Mouse (Mus musculus) limb, embryonic 14.5 days (tissue): ENCODE measurements around the gene Hoxa6. TPM values are rescaled to one million over a fixed set of nuclear protein-coding genes. Genes with fewer than 3 reads are reported as not detected.

Experiments
- ATAC-seq: fragments of 200-750 bp; cut with Nextera tagmentation; 2 replicates; pipeline ENCODE4 v1.8.0; 2017; ENCODE audit warnings: low read depth, moderate number of reproducible peaks, moderate TSS enrichment; ENCODE audit not compliant: low FRiP score
- DNase-seq: peaks from one replicate; pipeline ENCODE4 v3.0.0-alpha.2; 2015; ENCODE audit warnings: low spot score
- H3K27ac ChIP-seq: fragments of 300-500 bp; sonication (generic); replicated peaks from 2 replicates; pipeline ENCODE4 v1.5.1; 2014; ENCODE audit warnings: low read depth, mild to moderate bottlenecking, low read length, moderate library complexity, mixed read lengths
- H3K27me3 ChIP-seq: fragments of 300-500 bp; sonication (generic); 2 replicates; pipeline ENCODE4 v1.6.1; 2014; ENCODE audit warnings: low read length, mixed read lengths; ENCODE audit not compliant: control insufficient read depth, insufficient read depth
- H3K36me3 ChIP-seq: fragments of 300-500 bp; sonication (generic); 2 replicates; pipeline ENCODE4 v1.6.1; 2014; ENCODE audit warnings: mild to moderate bottlenecking, low read length, moderate library complexity, mixed read lengths; ENCODE audit not compliant: control insufficient read depth, insufficient read depth
- H3K4me1 ChIP-seq: fragments of 300-500 bp; sonication (generic); 2 replicates; pipeline ENCODE4 v1.6.1; 2014; ENCODE audit warnings: antibody characterized with exemption, low read length, mixed read lengths; ENCODE audit not compliant: control insufficient read depth, insufficient read depth
- H3K4me2 ChIP-seq: fragments of 300-500 bp; sonication (generic); replicated peaks from 2 replicates; pipeline ENCODE4 v1.6.1; 2014; ENCODE audit warnings: low read depth, mild to moderate bottlenecking, low read length, moderate library complexity; ENCODE audit not compliant: severe bottlenecking
- H3K4me3 ChIP-seq: fragments of 300-500 bp; sonication (generic); replicated peaks from 2 replicates; pipeline ENCODE4 v1.5.1; 2014; ENCODE audit warnings: low read length
- H3K9ac ChIP-seq: fragments of 300-500 bp; sonication (generic); 2 replicates; pipeline ENCODE4 v1.6.1; 2014; ENCODE audit warnings: mild to moderate bottlenecking, low read depth, low read length, moderate library complexity; ENCODE audit not compliant: severe bottlenecking
- H3K9me3 ChIP-seq: fragments of 300-500 bp; sonication (generic); 2 replicates; pipeline ENCODE4 v1.6.1; 2016; ENCODE audit warnings: low read length; ENCODE audit not compliant: control insufficient read depth
- POLR2A ChIP-seq: fragments of 200-500 bp; IDR thresholded peaks from 2 replicates; pipeline ENCODE4 v1.8.0; 2012; ENCODE audit warnings: inconsistent platforms, mild to moderate bottlenecking, moderate library complexity, borderline replicate concordance; ENCODE audit not compliant: insufficient read depth, insufficient read length; ENCODE audit errors: extremely low read depth
- WGBS: fragments of 180-500 bp; shearing (Covaris S2); extraction: QIAGEN DNeasy Blood & Tissue Kit; methylation state at CpG from one replicate; pipeline ENCODE4 v1.1.7; 2014; 5-methylcytosine and 5-hydroxymethylcytosine counted together
- polyA plus RNA-seq, 2 experiments: library from polyadenylated mRNA; depleted of rRNA in 1 of 2; stranded (reverse) in 1 of 2; unstranded in 1 of 2; fragments of >200 nt; fragmentation: Nextera tagmentation in 1 of 2; extraction: Ambion mirVana in 1 of 2; gene quantifications; 2 replicates each; pipeline versions ENCODE4 v1.2.1 to v1.2.3; 2012 to 2014

Gene Hoxa6
- polyA plus RNA-seq, 2 experiments, result 0.66 to 3.9 TPM

DNA sequence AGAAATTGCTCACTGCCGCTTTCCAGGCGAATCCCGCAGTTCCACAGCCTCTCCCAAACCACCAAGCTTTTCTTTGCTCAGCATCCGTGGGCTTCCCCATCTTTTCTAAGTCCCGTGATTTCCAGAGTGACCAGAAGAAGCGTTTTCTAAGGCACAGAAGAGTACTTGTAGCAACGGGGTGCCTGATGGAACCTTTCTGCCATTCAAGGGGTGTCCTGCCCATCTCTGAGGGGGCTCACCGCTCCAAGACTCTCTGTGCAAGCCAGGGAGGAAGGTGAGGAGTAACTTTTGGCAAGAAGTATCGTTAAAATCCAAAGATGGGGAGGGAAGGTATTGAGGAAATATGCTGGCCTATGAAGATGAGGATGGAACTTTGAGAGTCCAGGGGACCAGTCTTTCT lies 30.7 kb downstream of the Hoxa6 start:
- Histone ChIP-seq H3K36me3 (peaks cover 13% of the 10 kb centered on the region), H3K4me1 (peaks cover 33% of the 10 kb centered on the region), H3K9ac (no peak overlapping the region), H3K4me3 (peak overlapping the region; percentile 40), H3K9me3 (no peaks in the 10 kb centered on the region), H3K27ac (no peak overlapping the region), H3K4me2 (peak overlapping the region; percentile 68), H3K27me3 (peaks cover 57% of the 10 kb centered on the region)
- no peak for TF ChIP-seq POLR2A
- no peak for DNase-seq
- no peak for ATAC-seq
- WGBS, result 22% methylated on average over 9 of the region's 9 CpGs

DNA sequence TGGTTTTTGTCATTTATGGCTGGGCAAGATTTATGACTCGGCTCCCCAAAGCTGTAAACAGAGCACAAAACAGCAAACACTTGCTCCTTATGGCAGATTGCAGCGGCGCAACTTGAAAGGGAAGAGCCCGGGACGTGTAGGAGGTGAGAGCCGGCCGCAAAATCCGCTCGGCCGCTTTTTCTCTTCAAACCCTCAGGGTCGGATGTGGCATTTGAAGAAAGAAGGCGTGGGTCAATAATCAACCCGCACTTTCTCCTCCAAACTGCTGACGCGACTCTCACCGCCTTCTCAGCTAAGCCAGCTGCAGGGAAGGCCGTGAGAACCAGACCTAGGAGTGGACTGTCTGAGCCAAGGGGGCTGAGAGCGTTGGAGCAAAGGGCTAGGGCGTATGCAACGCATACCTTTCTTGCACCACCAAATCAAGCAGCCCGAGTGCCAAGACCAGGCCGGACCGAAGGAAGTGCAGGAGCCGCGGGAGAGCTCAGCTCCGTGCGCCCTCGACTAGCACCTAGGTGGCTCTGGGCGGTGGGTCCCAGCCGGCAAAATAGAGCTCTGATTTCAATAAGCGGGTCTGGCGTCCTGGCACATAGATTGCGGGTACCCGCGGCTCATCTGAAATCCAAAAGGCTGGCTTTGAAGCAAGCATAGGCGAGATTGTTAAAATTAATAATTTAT lies 31.3 kb downstream of the Hoxa6 start, which contains the start of gene 5730596B20Rik:
5730596B20Rik (plus strand) TSS at position 438 of the 675 bp plus-strand sequence.
- Histone ChIP-seq H3K9me3 (no peaks in the 10 kb centered on the region), H3K36me3 (peaks cover 15% of the 10 kb centered on the region), H3K4me3 (peak within 1 kb of the TSS; percentile 40), H3K4me2 (peak within 1 kb of the TSS; percentile 68), H3K27ac (no peak within 1 kb of the TSS), H3K4me1 (peaks cover 36% of the 10 kb centered on the region), H3K9ac (0 out of 2 replicates have a peak within 1 kb of the TSS, but pooled peaks have one; percentile 49), H3K27me3 (peaks cover 59% of the 10 kb centered on the region)
- no peak for TF ChIP-seq POLR2A
- DNase-seq (no peak), ATAC-seq (no peak)
- WGBS, result 13% methylated on average over 36 of the region's 36 CpGs

DNA sequence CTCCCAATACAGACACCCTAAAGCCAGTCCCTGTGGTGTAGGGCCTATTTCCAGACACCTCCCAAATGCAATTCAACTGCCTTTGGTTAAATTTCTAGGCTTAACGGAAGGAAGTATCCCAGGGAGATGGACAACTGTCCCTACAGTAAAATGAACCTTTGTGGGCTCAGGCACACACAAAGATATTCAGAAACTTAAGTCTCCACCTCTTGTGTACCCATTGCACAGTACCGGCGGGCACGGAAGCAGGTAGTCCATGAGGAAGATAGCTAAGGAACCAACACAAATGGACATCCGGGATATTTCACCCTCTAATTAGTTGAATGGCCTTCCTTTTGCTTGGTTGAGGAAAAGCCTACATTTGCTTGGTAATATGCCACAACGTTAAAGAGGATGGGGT lies 32.1 kb downstream of the Hoxa6 start:
- H3K27me3 ChIP-seq, result peaks cover 65% of the 10 kb centered on the region
- peaks cover 40% of the 10 kb centered on the region for H3K4me1 ChIP-seq
- DNase-seq (no peak), ATAC-seq (no peak)
- no peak overlapping the region for H3K27ac ChIP-seq
- TF ChIP-seq POLR2A, result no peak
- peaks cover 15% of the 10 kb centered on the region for H3K36me3 ChIP-seq
- peak overlapping the region; percentile 40 for H3K4me3 ChIP-seq
- H3K9me3 ChIP-seq, result no peaks in the 10 kb centered on the region
- peak overlapping the region; percentile 49; the same call in 1 of the 2 replicates for H3K9ac ChIP-seq
- peak overlapping the region; percentile 68 for H3K4me2 ChIP-seq
- WGBS, result 14% methylated on average over 6 of the region's 6 CpGs

DNA sequence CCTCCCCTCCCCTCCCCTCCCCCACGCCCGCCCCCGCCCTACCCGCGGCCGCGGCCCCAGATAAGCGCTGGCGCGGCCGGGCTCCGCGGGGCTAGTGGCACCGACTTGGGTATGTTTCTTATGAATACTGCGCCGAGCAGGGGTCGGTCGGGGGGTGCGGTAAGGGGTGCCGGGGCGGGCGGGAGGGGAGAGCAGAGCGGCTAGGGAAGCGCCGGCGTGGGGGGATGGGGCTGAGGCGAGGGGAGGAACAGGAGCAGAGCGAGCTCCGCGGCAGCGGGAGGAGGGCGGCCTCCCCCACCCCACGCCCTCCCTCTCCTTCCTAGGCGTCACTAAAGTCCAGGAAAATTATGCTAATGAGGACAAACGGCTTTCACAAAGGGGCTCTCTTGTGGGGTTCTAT lies 32.7 kb downstream of the Hoxa6 start:
- peaks cover 40% of the 10 kb centered on the region for H3K4me1 ChIP-seq
- DNase-seq (no peak), ATAC-seq (no peak)
- H3K27ac ChIP-seq, result peak overlapping the region; percentile 43
- peak overlapping the region; percentile 68 for H3K4me2 ChIP-seq
- H3K27me3 ChIP-seq, result peaks cover 65% of the 10 kb centered on the region
- H3K4me3 ChIP-seq, result peak overlapping the region; percentile 40
- peaks cover 10% of the 10 kb centered on the region for H3K36me3 ChIP-seq
- WGBS, result 3% methylated on average over 22 of the region's 35 CpGs
- no peak for TF ChIP-seq POLR2A
- H3K9me3 ChIP-seq, result no peaks in the 10 kb centered on the region
- peak overlapping the region; percentile 49 for H3K9ac ChIP-seq

DNA sequence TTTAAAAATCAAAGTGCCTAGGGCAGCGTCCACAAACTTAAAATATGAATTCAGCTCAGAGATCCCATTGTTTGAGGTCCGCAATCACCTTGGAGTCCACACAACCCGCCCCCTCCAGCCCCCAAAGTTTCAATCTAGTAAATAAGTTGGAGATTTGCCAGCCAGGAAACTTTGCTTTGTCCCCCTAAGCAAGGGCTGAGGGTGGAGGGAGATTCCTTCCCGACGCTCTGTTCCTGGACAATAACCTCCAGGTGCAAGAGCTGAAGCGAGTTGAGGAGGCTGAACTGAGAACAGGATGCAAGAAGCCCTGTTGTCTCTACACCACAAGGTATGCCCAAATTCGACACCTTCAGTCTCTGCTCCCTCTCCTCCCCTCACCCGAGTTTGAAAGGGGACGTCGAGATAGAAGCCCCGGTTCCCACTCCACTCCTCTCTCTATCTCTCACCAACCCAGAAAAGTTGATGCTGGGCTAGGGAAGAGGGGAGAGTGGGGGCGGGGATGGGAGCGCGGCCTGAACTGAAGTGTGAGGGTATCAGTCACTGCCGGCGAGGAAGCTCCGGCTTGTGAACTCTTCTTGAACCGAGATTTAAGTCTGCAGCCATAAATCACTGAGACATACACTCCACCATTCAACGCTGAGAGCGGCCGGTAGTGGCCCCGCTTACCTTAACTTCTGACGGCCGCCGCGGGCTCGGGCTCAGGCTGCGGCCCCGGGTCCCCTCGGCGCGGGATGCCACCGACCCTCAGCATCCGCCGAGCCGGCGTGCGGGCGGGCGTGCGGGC lies 33.4 kb downstream of the Hoxa6 start:
- TF ChIP-seq POLR2A, result no peak
- peak overlapping the region; percentile 49 for H3K9ac ChIP-seq
- H3K27me3 ChIP-seq, result peaks cover 65% of the 10 kb centered on the region
- DNase-seq, result no peak
- H3K36me3 ChIP-seq, result peaks cover 10% of the 10 kb centered on the region
- 12% methylated on average over 33 of the region's 41 CpGs for WGBS
- H3K27ac ChIP-seq, result peak overlapping the region; percentile 43
- no peaks in the 10 kb centered on the region for H3K9me3 ChIP-seq
- peak overlapping the region; percentile 40 for H3K4me3 ChIP-seq
- H3K4me1 ChIP-seq, result peaks cover 38% of the 10 kb centered on the region
- H3K4me2 ChIP-seq, result peak overlapping the region; percentile 68
- no peak for ATAC-seq
